19 mouse cellular contexts compared by ENCODE assay signal in the genomic region with DNA sequence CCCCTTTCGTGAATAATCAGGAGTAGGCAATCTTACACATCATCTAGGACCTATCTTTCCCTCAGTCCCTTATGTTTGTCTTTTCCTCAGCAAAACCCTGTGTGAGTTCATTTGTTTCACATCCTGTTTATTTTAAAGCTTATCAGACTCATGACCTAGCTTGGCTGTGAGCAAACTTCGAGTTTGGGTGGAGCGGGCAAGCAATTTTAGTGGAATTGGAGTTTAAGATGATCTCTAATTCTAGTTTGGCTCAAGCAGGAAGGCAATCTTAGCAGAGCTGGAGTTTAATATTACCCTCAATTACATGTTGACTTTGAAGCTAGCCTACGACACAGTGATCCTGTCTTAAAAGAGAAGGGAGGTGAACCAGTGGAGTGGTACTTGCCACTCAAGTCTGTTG.
"Had no signal": no experiment of that assay in that cellular context is flagged by ENCODE, and none has a peak within 500 bp of the region (broad histone marks: within the 10 kb centered on the region; RNA-seq: fewer than 3 reads in every experiment).

No protein-coding gene starts in this region.

- H3K4me3 ChIP-seq: limb, embryonic 15.5 days; liver, embryonic 12.5 days; lung, embryonic 15.5 days; midbrain, embryonic 10.5 days; midbrain, embryonic 12.5 days; myocyte; neural tube, embryonic 13.5 days; neural tube, embryonic 15.5 days had no signal

- H3K27me3 ChIP-seq: limb, embryonic 15.5 days; liver, embryonic 12.5 days; lung, embryonic 15.5 days; midbrain, embryonic 12.5 days; neural tube, embryonic 13.5 days; neural tube, embryonic 15.5 days had no signal

- H3K9me3 ChIP-seq: limb, embryonic 15.5 days; liver, embryonic 12.5 days; lung, embryonic 15.5 days; midbrain, embryonic 10.5 days; midbrain, embryonic 12.5 days; neural tube, embryonic 13.5 days; neural tube, embryonic 15.5 days had no signal

- H3K4me1 ChIP-seq: limb, embryonic 15.5 days; liver, embryonic 12.5 days; neural tube, embryonic 15.5 days had no signal

- H3K27ac ChIP-seq: limb, embryonic 15.5 days; liver, embryonic 12.5 days; liver, embryonic 14.5 days; lung, embryonic 15.5 days; midbrain, embryonic 10.5 days; midbrain, embryonic 12.5 days; neural tube, embryonic 13.5 days; neural tube, embryonic 15.5 days had no signal

- H3K4me2 ChIP-seq: limb, embryonic 15.5 days; liver, embryonic 12.5 days; lung, embryonic 15.5 days; midbrain, embryonic 12.5 days; neural tube, embryonic 13.5 days; neural tube, embryonic 15.5 days had no signal

- H3K36me3 ChIP-seq: limb, embryonic 15.5 days; liver, embryonic 12.5 days; lung, embryonic 15.5 days; midbrain, embryonic 10.5 days; midbrain, embryonic 12.5 days; neural tube, embryonic 13.5 days; neural tube, embryonic 15.5 days had no signal

- DNase-seq: midbrain, embryonic 14.5 days; retina, postnatal 1 day; right cerebral cortex, adult 18-20 months; right cerebral cortex, postnatal 25 days; right cerebral cortex, postnatal 4 days; spleen, adult 18-20 months; thymus, adult 18-20 months; thymus, postnatal 14 days; thymus, postnatal 36 days had no signal

- H3K9ac ChIP-seq: limb, embryonic 15.5 days; liver, embryonic 12.5 days; liver, embryonic 14.5 days; lung, embryonic 15.5 days; midbrain, embryonic 12.5 days; neural tube, embryonic 13.5 days; neural tube, embryonic 15.5 days had no signal

- ATAC-seq: liver, embryonic 12.5 days; midbrain, embryonic 16.5 days had no signal
